Mouse (Mus musculus): ENCODE measurements around the gene Prm1. TPM values are rescaled to one million over a fixed set of nuclear protein-coding genes. Genes with fewer than 3 reads are reported as not detected.

Prm1 gene
- polyA plus RNA-seq, 1 experiment = not detected

DNA sequence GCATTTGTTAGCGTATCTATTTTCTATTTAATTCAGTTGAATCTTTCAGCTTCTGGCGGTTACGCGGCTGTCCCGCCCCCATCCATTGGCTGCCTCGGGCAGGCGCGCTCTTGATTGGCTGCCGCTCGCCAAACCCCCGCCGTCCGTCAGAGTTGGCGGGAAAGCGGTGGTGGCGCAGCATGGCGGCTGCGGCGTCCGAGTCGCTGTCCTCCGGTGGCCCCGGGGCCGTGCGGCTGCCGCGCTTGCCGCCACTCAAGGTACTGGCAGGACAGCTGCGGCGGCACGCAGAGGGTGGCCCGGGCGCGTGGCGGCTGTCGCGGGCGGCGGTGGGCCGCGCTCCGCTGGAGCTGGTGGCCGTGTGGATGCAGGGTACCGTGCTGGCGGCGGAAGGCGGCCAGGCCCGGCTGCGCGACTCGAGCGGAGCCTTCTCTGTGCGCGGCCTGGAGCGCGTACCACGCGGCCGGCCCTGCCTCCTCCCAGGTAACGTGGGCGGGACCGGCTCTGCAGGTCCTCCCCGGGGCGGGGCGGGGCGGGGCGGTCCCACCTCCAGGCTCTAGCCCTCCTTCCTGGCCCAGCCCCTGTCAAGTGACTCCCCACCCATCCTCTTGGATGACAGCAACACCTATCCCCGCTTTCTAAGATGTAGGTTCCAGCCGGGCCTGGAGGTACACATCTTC is 29.4 kb upstream of the Prm1 start, which contains the start of gene Rmi2:
Rmi2 (plus strand) TSS at position 149 of the 677 bp plus-strand sequence.
- H3K4me2 ChIP-seq (ENCODE audit: low read depth) = peak within 1 kb of the TSS; percentile 90
- no peak for TF ChIP-seq TCF3 (IDR thresholded peaks at IDR 0.05; ENCODE audit: insufficient read length, low read depth)
- no peak for TF ChIP-seq USF1 (IDR thresholded peaks at IDR 0.05; ENCODE audit: low read depth)
- no peak for TF ChIP-seq MAX (IDR thresholded peaks at IDR 0.05; ENCODE audit: low read depth)
- peak; percentile 88 for TF ChIP-seq E2F4 (IDR thresholded peaks at IDR 0.05; ENCODE audit: insufficient read depth)
- TF ChIP-seq MYOD1 (IDR thresholded peaks at IDR 0.05; ENCODE audit: control insufficient read depth in 1 of 3, insufficient read length in 2 of 3, low read depth in 2 of 3) = peak in 1 of 3 experiments; percentile 63
- peak; percentile 52 for TF ChIP-seq POLR2A (IDR thresholded peaks at IDR 0.05; ENCODE audit: insufficient read length, low read depth)
- TF ChIP-seq CEBPB (IDR thresholded peaks at IDR 0.05; ENCODE audit: insufficient read depth, poor library complexity, severe bottlenecking) = no peak
- peak in 1 of 3 experiments; percentile 59 for TF ChIP-seq MYOG (IDR thresholded peaks at IDR 0.05; ENCODE audit: control insufficient read depth in 1 of 3, insufficient read depth in 1 of 3, insufficient read length in 2 of 3, low read depth in 2 of 3)
- TF ChIP-seq REST (IDR thresholded peaks at IDR 0.05; ENCODE audit: insufficient read depth, insufficient read length) = no peak
- TF ChIP-seq POLR2AphosphoS2 (IDR thresholded peaks at IDR 0.05; ENCODE audit: insufficient read length, low read depth) = no peak
- H3K27me3 ChIP-seq (ENCODE audit: control insufficient read depth, insufficient read depth, insufficient read length) = no peaks in the 10 kb centered on the region
- peak within 1 kb of the TSS; percentile 0 for H3K4me3 ChIP-seq
- H3ac ChIP-seq (ENCODE audit: control insufficient read depth, insufficient read length) = peak within 1 kb of the TSS; percentile 89
- no peaks in the 10 kb centered on the region for H3K36me3 ChIP-seq (ENCODE audit: control insufficient read depth, insufficient read depth)
- no peaks in the 10 kb centered on the region for H3K79me2 ChIP-seq (ENCODE audit: control insufficient read depth, insufficient read depth)

DNA sequence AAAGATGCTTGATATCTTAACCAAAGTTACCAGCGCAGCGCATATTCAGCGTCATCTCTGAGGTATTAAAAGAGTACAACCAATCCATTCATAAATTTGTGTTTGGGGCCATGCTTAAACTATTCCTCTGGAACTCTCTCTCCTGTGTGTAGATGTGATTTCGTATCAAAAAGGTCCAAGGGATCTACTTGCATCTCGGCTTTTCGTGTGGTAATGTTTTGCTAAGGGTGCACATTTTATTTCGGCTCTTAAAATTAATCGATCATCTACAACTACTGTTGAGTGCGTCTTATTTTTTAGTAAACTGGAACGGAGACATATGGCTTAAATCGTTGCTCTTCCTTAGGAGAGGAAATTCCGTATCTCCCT is 28.9 kb upstream of the Prm1 start:
- Histone ChIP-seq H3K36me3 (ENCODE audit: control insufficient read depth, insufficient read depth) (no peaks in the 10 kb centered on the region), H3K4me3 (peak overlapping the region; percentile 0), H3K27me3 (ENCODE audit: control insufficient read depth, insufficient read depth, insufficient read length) (no peaks in the 10 kb centered on the region), H3K79me2 (ENCODE audit: control insufficient read depth, insufficient read depth) (no peaks in the 10 kb centered on the region), H3ac (ENCODE audit: control insufficient read depth, insufficient read length) (peak overlapping the region; percentile 89), H3K4me2 (ENCODE audit: low read depth) (peak overlapping the region; percentile 90)
- TF ChIP-seq CEBPB (IDR thresholded peaks at IDR 0.05; ENCODE audit: insufficient read depth, poor library complexity, severe bottlenecking) (no peak), MAX (IDR thresholded peaks at IDR 0.05; ENCODE audit: low read depth) (no peak), REST (IDR thresholded peaks at IDR 0.05; ENCODE audit: insufficient read depth, insufficient read length) (no peak), POLR2AphosphoS2 (IDR thresholded peaks at IDR 0.05; ENCODE audit: insufficient read length, low read depth) (no peak), MYOG (IDR thresholded peaks at IDR 0.05; ENCODE audit: control insufficient read depth in 1 of 3, insufficient read depth in 1 of 3, insufficient read length in 2 of 3, low read depth in 2 of 3) (no peak), POLR2A (IDR thresholded peaks at IDR 0.05; ENCODE audit: insufficient read length, low read depth) (no peak), MYOD1 (IDR thresholded peaks at IDR 0.05; ENCODE audit: control insufficient read depth in 1 of 3, insufficient read length in 2 of 3, low read depth in 2 of 3) (no peak), TCF3 (IDR thresholded peaks at IDR 0.05; ENCODE audit: insufficient read length, low read depth) (no peak), SRF (IDR thresholded peaks at IDR 0.05; ENCODE audit: control insufficient read depth, insufficient read length, low read depth) (no peak), E2F4 (IDR thresholded peaks at IDR 0.05; ENCODE audit: insufficient read depth) (no peak), TCF12 (IDR thresholded peaks at IDR 0.05; ENCODE audit: insufficient read depth, poor library complexity, severe bottlenecking) (no peak), USF1 (IDR thresholded peaks at IDR 0.05; ENCODE audit: low read depth) (no peak)

DNA sequence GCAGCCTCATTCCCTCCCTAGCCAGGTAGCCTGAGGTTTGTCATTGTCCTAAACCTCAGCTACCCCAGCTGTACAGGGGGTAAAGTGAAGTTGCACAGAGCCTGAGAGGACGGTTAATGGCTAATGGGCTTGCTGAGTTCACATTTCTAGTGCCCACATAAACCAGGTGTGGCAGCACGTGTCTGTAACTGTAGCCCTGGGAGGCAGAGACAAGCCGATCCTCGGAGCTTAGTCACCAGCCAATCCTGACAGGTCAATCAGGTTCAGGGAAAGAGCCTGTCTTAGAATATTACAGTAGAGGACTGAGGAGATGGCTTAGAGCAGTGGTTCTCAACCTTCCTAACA is 22.8 kb upstream of the Prm1 start:
- Histone ChIP-seq H3K27me3 (ENCODE audit: control insufficient read depth, insufficient read depth, insufficient read length) (no peaks in the 10 kb centered on the region), H3K4me3 (no peak overlapping the region), H3K79me2 (ENCODE audit: control insufficient read depth, insufficient read depth) (no peaks in the 10 kb centered on the region), H3K4me2 (ENCODE audit: low read depth) (no peak overlapping the region), H3K36me3 (ENCODE audit: control insufficient read depth, insufficient read depth) (no peaks in the 10 kb centered on the region), H3ac (ENCODE audit: control insufficient read depth, insufficient read length) (no peak overlapping the region)
- TF ChIP-seq MAX (IDR thresholded peaks at IDR 0.05; ENCODE audit: low read depth) = no peak

- Histone ChIP-seq H3K36me3 (ENCODE audit: control insufficient read depth, insufficient read depth) (no peaks in the 10 kb centered on the region), H3K4me2 (ENCODE audit: low read depth) (no peak overlapping the region), H3K79me2 (ENCODE audit: control insufficient read depth, insufficient read depth) (no peaks in the 10 kb centered on the region), H3K27me3 (ENCODE audit: control insufficient read depth, insufficient read depth, insufficient read length) (no peaks in the 10 kb centered on the region), H3ac (ENCODE audit: control insufficient read depth, insufficient read length) (no peak overlapping the region), H3K4me3 (no peak overlapping the region)
- TF ChIP-seq MYOG (IDR thresholded peaks at IDR 0.05; ENCODE audit: control insufficient read depth in 1 of 3, insufficient read depth in 1 of 3, insufficient read length in 2 of 3, low read depth in 2 of 3) (no peak), CEBPB (IDR thresholded peaks at IDR 0.05; ENCODE audit: insufficient read depth, poor library complexity, severe bottlenecking) (no peak), USF1 (IDR thresholded peaks at IDR 0.05; ENCODE audit: low read depth) (no peak), TCF12 (IDR thresholded peaks at IDR 0.05; ENCODE audit: insufficient read depth, poor library complexity, severe bottlenecking) (no peak), SRF (IDR thresholded peaks at IDR 0.05; ENCODE audit: control insufficient read depth, insufficient read length, low read depth) (no peak), POLR2A (IDR thresholded peaks at IDR 0.05; ENCODE audit: insufficient read length, low read depth) (no peak), E2F4 (IDR thresholded peaks at IDR 0.05; ENCODE audit: insufficient read depth) (no peak), MYOD1 (IDR thresholded peaks at IDR 0.05; ENCODE audit: control insufficient read depth in 1 of 3, insufficient read length in 2 of 3, low read depth in 2 of 3) (no peak), POLR2AphosphoS2 (IDR thresholded peaks at IDR 0.05; ENCODE audit: insufficient read length, low read depth) (no peak), TCF3 (IDR thresholded peaks at IDR 0.05; ENCODE audit: insufficient read length, low read depth) (no peak), MAX (IDR thresholded peaks at IDR 0.05; ENCODE audit: low read depth) (no peak), REST (IDR thresholded peaks at IDR 0.05; ENCODE audit: insufficient read depth, insufficient read length) (no peak)
Measured at GRCm38 (mm10) chr16:10827766-10828460, 22.3 kb upstream of the Prm1 start.
